Mouse (Mus musculus) lung, postnatal 10 days (tissue): ENCODE measurements around the gene Gpr84.
"Not testable (repeated sequence)": the region's sequence is repeated elsewhere in the genome, so short reads cannot be mapped to it uniquely, and the experiment has no call there.

Source experiments
- DNase-seq: peaks from one replicate; pipeline ENCODE4 v3.0.0; 2021

Gene Gpr84

GRCm38 (mm10) chr15:103281465-103282205 is 28.8 kb downstream of the Gpr84 start:
- DNase-seq: no peak

GRCm38 (mm10) chr15:103280817-103281464 is 29.5 kb downstream of the Gpr84 start:
- peak; percentile 69 for DNase-seq

GRCm38 (mm10) chr15:103279750-103280149 is 30.7 kb downstream of the Gpr84 start:
- peak; percentile 44 for DNase-seq

GRCm38 (mm10) chr15:103277949-103278348 is 32.5 kb downstream of the Gpr84 start:
- no peak for DNase-seq

GRCm38 (mm10) chr15:103275943-103276342 is 34.5 kb downstream of the Gpr84 start:
- not testable (repeated sequence) for DNase-seq

GRCm38 (mm10) chr15:103272419-103273279 is 37.8 kb downstream of the Gpr84 start, which contains the start of gene Copz1:
Gene Copz1 (plus strand): TSS chr15:103272714.
- peak; percentile 98 for DNase-seq

- no peak for DNase-seq
These were observed 41.5 kb downstream of the Gpr84 start for GRCm38 (mm10) chr15:103268903-103269302.

- no peak for DNase-seq
These were observed 45.6 kb downstream of the Gpr84 start for GRCm38 (mm10) chr15:103264794-103265193.

GRCm38 (mm10) chr15:103259989-103260388 is 50.4 kb downstream of the Gpr84 start:
- DNase-seq: no peak

GRCm38 (mm10) chr15:103259162-103259561 is 51.2 kb downstream of the Gpr84 start:
- no peak for DNase-seq
